Mouse (Mus musculus) liver, embryonic 16.5 days (tissue): ENCODE results near the gene Asap3. TPM values are rescaled to one million over a fixed set of nuclear protein-coding genes. Genes with fewer than 3 reads are reported as not detected.

ENCODE experiments used
- ATAC-seq: fragments of 200-750 bp; cut with Nextera tagmentation; 2 replicates; pipeline ENCODE4 v1.8.0; 2017; ENCODE audit warnings: low read depth, mild to moderate bottlenecking, moderate number of reproducible peaks, moderate library complexity
- H3K27ac ChIP-seq: fragments of 300-500 bp; sonication (generic); 2 replicates; pipeline ENCODE4 v1.5.1; 2014; ENCODE audit warnings: mild to moderate bottlenecking, low read length
- H3K27me3 ChIP-seq: fragments of 300-500 bp; sonication (generic); 2 replicates; pipeline ENCODE4 v1.6.1; 2014; ENCODE audit warnings: low read depth, low read length, mixed read lengths; ENCODE audit not compliant: control insufficient read depth, insufficient read depth
- H3K36me3 ChIP-seq: fragments of 300-500 bp; sonication (generic); 2 replicates; pipeline ENCODE4 v1.6.1; 2014; ENCODE audit warnings: mild to moderate bottlenecking; ENCODE audit not compliant: control insufficient read depth, insufficient read depth
- H3K4me1 ChIP-seq: fragments of 300-500 bp; sonication (generic); 2 replicates; pipeline ENCODE4 v1.6.1; 2014; ENCODE audit warnings: low read depth, low read length, mixed read lengths; ENCODE audit not compliant: control insufficient read depth
- H3K4me2 ChIP-seq: fragments of 300-500 bp; sonication (generic); 2 replicates; pipeline ENCODE4 v1.6.1; 2014; ENCODE audit warnings: low read depth, low read length, mixed read lengths
- H3K4me3 ChIP-seq: fragments of 300-500 bp; sonication (generic); 2 replicates; pipeline ENCODE4 v1.5.1; 2014; ENCODE audit warnings: low read depth, mild to moderate bottlenecking, low read length
- H3K9ac ChIP-seq: fragments of 300-500 bp; sonication (generic); 2 replicates; pipeline ENCODE4 v1.6.1; 2014; ENCODE audit warnings: low read depth, low read length
- H3K9me3 ChIP-seq: fragments of 300-500 bp; sonication (generic); replicated peaks from 2 replicates; pipeline ENCODE4 v1.6.1; 2016; ENCODE audit warnings: low read length; ENCODE audit not compliant: control insufficient read depth
- WGBS: fragments of 180-500 bp; shearing (Covaris S2); extraction: QIAGEN DNeasy Blood & Tissue Kit; methylation state at CpG from one replicate; pipeline ENCODE4 v1.1.7; 2014; ENCODE audit not compliant: insufficient replicate concordance; 5-methylcytosine and 5-hydroxymethylcytosine counted together
- polyA plus RNA-seq: library from polyadenylated mRNA; unstranded; fragments of >200 nt; fragmentation: Nextera tagmentation; extraction: Ambion mirVana; gene quantifications from 2 replicates; pipeline ENCODE4 v1.2.1, GENCODE M21; 2015

Gene Asap3
- polyA plus RNA-seq, 1 experiment from 2014 or later = 3.0 TPM

DNA sequence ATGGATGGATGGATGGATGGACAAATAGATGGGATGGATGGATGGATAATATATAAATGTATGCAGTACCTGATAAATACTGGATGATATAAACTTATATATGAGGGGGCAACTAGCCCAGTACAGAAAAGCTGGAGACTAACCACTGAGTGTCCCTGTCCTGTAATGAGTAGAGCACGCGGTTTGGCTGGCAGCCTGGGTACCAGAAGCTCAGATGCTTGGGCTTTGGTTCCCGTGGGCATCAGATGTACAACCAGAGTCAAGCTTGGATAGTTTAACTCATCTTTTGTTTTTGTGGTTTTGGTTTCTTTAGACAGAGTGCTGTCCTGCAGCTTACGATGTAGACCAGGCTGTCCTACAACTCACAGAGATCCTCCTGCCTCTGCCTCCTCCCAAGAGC lies 57.4 kb downstream of the Asap3 start:
- Histone ChIP-seq H3K36me3 (no peaks in the 10 kb centered on the region), H3K27me3 (no peaks in the 10 kb centered on the region), H3K27ac (no peak overlapping the region), H3K4me1 (no peaks in the 10 kb centered on the region), H3K4me2 (no peak overlapping the region), H3K9me3 (no peaks in the 10 kb centered on the region), H3K9ac (no peak overlapping the region), H3K4me3 (no peak overlapping the region)
- no peak for ATAC-seq
- 64% methylated on average over 4 of the region's 4 CpGs for WGBS

DNA sequence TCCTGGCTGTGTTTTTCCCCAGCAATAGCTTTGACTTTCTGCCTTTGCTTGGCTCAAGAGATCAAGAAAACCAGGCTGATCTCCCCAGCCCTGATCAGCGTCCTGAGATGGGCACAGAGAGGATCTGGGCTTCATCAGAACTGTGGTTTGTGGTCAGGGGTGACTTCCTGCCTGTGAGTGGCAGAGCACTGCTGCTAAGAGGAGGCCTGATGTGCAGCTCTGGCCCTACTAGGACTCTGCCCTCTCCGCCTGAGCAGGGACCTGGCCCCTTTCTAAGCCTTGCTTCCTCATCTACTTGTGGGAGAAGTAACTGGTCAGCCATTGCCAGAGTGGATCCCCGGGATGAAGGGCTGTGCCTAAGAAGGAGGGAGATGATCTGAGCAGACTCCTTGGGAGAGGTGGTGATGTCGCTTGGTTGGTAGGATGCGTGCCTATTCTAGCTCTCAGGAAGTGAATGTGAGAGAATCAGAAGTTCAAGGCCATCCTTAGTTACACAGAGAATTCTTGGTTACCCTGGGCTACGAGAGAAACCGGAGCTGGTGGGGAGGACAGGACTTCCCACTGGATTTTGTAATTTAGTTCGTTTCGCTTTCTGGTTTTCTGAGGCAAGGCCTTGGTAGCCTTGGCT lies 60.7 kb downstream of the Asap3 start:
- Histone ChIP-seq H3K9ac (no peak overlapping the region), H3K27me3 (no peaks in the 10 kb centered on the region), H3K4me1 (no peaks in the 10 kb centered on the region), H3K4me2 (no peak overlapping the region), H3K9me3 (no peaks in the 10 kb centered on the region), H3K27ac (no peak overlapping the region), H3K4me3 (no peak overlapping the region), H3K36me3 (no peaks in the 10 kb centered on the region)
- no peak for ATAC-seq
- WGBS = 34% methylated on average over 9 of the region's 9 CpGs

- WGBS = 54% methylated on average over 1 of the region's 1 CpGs
- H3K27me3 ChIP-seq = no peaks in the 10 kb centered on the region
- H3K27ac ChIP-seq = no peak overlapping the region
- H3K4me3 ChIP-seq = no peak overlapping the region
- no peak for ATAC-seq
- no peak overlapping the region for H3K4me2 ChIP-seq
- H3K9me3 ChIP-seq = no peaks in the 10 kb centered on the region
- no peaks in the 10 kb centered on the region for H3K4me1 ChIP-seq
- H3K9ac ChIP-seq = no peak overlapping the region
- H3K36me3 ChIP-seq = no peaks in the 10 kb centered on the region
Measured at GRCm38 (mm10) chr4:136268912-136269311, 62.7 kb downstream of the Asap3 start.

DNA sequence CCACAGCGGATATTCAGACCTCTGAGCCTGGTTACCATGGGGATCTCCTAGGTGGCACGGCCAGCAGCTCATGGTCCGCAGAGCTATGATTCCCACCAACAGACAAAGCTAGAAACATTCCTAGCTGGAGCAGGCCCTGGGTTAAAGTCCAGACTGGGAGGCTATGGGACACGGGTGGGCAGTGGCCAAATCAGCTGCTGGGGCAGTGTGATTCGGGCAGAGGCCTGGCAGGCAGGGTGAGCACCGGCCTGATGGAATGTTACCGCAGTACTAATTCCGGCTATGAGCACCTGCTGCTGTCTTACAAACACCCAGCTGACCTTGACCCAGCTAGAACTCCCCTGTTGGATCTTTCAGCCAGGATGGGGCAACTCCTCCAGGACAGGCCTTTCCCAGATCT lies 64.5 kb downstream of the Asap3 start:
- Histone ChIP-seq H3K27me3 (no peaks in the 10 kb centered on the region), H3K9me3 (no peaks in the 10 kb centered on the region), H3K27ac (no peak overlapping the region), H3K9ac (no peak overlapping the region), H3K36me3 (no peaks in the 10 kb centered on the region), H3K4me2 (no peak overlapping the region), H3K4me3 (no peak overlapping the region), H3K4me1 (no peaks in the 10 kb centered on the region)
- ATAC-seq = no peak
- WGBS = 80% methylated on average over 8 of the region's 8 CpGs

GRCm38 (mm10) chr4:136281097-136281496 lies 74.9 kb downstream of the Asap3 start:
- Histone ChIP-seq H3K27ac (no peak overlapping the region), H3K4me1 (peaks cover 6% of the 10 kb centered on the region), H3K4me3 (no peak overlapping the region), H3K4me2 (no peak overlapping the region), H3K9ac (no peak overlapping the region), H3K36me3 (no peaks in the 10 kb centered on the region), H3K9me3 (no peaks in the 10 kb centered on the region), H3K27me3 (no peaks in the 10 kb centered on the region)
- WGBS = 71% methylated on average over 8 of the region's 8 CpGs
- ATAC-seq = no peak

- no peak overlapping the region for H3K9ac ChIP-seq
- no peaks in the 10 kb centered on the region for H3K36me3 ChIP-seq
- H3K4me1 ChIP-seq = peaks cover 10% of the 10 kb centered on the region
- H3K27me3 ChIP-seq = no peaks in the 10 kb centered on the region
- no peak for ATAC-seq
- 55% methylated on average over 9 of the region's 9 CpGs for WGBS
- H3K4me3 ChIP-seq = no peak overlapping the region
- H3K27ac ChIP-seq = no peak overlapping the region
- H3K9me3 ChIP-seq = no peaks in the 10 kb centered on the region
- no peak overlapping the region for H3K4me2 ChIP-seq
Measured at GRCm38 (mm10) chr4:136281611-136282010, 75.4 kb downstream of the Asap3 start.

DNA sequence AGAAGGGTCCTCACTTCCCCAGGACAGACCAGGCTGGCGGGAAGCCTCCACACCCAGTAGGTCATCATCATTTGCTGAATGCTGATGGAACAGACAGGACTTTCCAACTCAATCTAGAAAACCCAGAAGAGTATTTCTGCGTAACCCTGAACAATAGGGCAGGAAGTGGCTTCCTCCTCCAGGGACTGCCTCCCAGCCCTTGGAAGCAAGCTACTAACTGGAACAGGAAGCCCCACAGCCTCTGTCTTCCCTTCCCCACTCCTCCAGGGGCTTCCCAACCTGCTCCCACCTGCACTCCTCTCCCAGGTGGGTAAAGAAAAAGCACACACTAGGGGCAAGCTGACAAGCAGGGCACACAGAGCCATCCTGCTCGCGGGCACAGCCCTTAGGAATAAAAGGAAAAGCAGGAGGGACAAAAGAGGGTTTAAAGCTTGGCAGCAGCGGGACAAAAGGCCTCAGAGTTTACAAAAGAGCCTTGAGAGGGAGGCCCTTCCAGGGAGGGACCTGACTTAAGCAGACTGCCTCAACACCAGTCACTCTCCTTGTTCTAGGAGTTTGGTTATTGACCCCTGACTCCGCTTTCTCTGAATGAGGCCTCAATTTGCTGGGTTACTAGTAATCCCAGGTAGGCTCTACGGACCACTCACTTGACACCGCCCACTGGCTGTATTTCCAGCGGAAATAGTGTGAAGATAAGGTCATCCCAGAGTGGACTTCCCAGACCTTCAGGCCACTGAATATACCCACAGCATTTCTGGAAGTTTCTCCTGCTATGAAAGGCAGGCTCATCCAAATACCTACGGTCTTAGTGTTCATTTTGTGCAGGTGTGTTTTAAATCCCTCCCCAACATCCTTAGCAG lies 76.7 kb downstream of the Asap3 start:
- H3K27ac ChIP-seq = 0 out of 2 replicates have a peak overlapping the region, but pooled peaks have one; percentile 37
- H3K27me3 ChIP-seq = no peaks in the 10 kb centered on the region
- no peak overlapping the region for H3K9ac ChIP-seq
- ATAC-seq = no peak
- no peaks in the 10 kb centered on the region for H3K9me3 ChIP-seq
- peaks cover 16% of the 10 kb centered on the region for H3K4me1 ChIP-seq
- H3K4me2 ChIP-seq = no peak overlapping the region
- no peak overlapping the region for H3K4me3 ChIP-seq
- 47% methylated on average over 10 of the region's 10 CpGs for WGBS
- no peaks in the 10 kb centered on the region for H3K36me3 ChIP-seq

DNA sequence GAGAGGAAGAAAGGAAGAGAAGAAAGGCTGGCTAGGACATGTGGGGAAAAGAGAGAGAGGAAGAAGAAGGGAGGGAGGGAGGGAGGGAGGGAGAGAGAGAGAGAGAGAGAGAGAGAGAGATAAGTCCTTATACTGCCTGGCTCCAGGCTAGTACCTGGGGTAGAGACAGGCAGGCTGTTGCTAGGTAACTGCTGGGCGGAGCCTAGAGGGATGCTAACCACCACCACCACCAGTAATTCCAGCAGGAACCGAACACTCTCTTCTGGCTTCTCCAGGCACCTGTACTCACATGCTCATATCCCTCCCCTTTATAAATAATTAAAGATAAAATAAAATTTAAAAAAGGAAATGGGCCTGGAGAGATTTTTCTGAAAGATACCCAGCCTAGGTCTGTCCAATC lies 77.6 kb downstream of the Asap3 start:
- H3K9ac ChIP-seq = no peak overlapping the region
- no peak overlapping the region for H3K4me2 ChIP-seq
- H3K36me3 ChIP-seq = peaks cover 8% of the 10 kb centered on the region; the same call in 1 of the 2 replicates
- ATAC-seq = no peak
- no peaks in the 10 kb centered on the region for H3K27me3 ChIP-seq
- H3K9me3 ChIP-seq = 0 out of 2 replicates have a peak, but pooled peaks cover under 1% of the 10 kb centered on the region
- H3K4me1 ChIP-seq = peaks cover 16% of the 10 kb centered on the region
- no peak overlapping the region for H3K4me3 ChIP-seq
- WGBS = 56% methylated on average over 2 of the region's 2 CpGs
- H3K27ac ChIP-seq = no peak overlapping the region

- Histone ChIP-seq H3K9ac (peak within 1 kb of the TSS; percentile 60), H3K27me3 (no peaks in the 10 kb centered on the region), H3K9me3 (0 out of 2 replicates have a peak, but pooled peaks cover 2% of the 10 kb centered on the region), H3K4me3 (peak within 1 kb of the TSS; percentile 75), H3K4me2 (peak within 1 kb of the TSS; percentile 92), H3K36me3 (peaks cover 10% of the 10 kb centered on the region; the same call in 1 of the 2 replicates), H3K4me1 (peaks cover 16% of the 10 kb centered on the region), H3K27ac (peak within 1 kb of the TSS; percentile 79)
- no peak for ATAC-seq
- 55% methylated on average over 5 of the region's 5 CpGs for WGBS
Measured at GRCm38 (mm10) chr4:136284455-136284854, 78.3 kb downstream of the Asap3 start, which contains the start of gene Zfp46. Zfp46 (plus strand) TSS chr4:136284683.
